Mouse (Mus musculus): ENCODE data around the gene Sp4. TPM values are rescaled to one million over a fixed set of nuclear protein-coding genes. Genes with fewer than 3 reads are reported as not detected.

Sp4 gene
- 5.6 and 5.9 TPM in 2 replicates for polyA plus RNA-seq (2015; fragmentation: Nextera tagmentation; extraction: Ambion mirVana)

DNA sequence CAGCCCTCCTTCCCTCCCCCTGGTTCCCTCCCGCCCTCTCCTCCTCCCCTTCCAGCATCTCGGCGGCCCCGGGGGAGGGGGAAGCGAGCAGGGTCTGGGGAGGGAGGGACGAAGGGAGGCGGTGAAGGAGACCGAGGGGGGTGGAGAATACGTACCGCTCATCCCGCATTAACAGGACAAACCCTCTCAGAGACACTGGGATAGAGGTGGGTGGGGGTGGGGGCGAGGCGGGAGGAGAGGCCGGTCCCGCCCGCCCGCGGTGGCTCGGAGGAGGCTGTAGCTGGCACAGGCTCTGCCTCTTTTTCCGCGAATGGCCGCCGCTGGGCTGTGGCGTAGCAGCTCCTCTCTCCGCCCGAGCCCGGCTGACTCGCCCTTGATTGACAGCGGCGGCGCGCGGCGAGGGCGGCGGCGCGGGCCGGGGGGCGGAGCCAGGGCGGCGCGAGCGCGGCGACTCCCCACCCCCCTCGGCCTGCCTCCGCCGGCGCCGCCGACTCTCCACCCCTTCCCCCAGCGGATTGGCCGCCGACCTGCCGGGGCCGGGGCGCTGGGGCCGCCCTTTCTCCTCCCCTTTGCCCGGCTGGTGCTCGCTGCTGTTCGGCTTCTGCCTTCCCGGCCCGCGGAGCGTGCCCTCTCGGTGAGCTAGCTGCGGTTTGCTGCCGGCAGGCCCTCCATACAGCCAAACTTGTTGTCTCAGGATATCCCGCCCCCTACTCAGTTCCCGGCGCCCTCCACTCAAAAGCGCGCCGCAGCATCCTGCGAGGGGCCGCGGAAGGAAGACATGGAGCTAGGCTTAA, at the start of gene Sp4:
Sp4 (minus strand) TSS at position 369 of the 794 bp plus-strand sequence.
- WGBS = 0% methylated on average over 63 of the region's 78 CpGs
- no peaks in the 10 kb centered on the region for H3K9me3 ChIP-seq
- no peaks in the 10 kb centered on the region for H3K27me3 ChIP-seq (replicated peaks)
- H3K36me3 ChIP-seq = no peaks in the 10 kb centered on the region
- peak within 1 kb of the TSS; percentile 81 for H3K4me2 ChIP-seq (replicated peaks)
- peak within 1 kb of the TSS; percentile 65 for H3K9ac ChIP-seq
- peaks cover 10% of the 10 kb centered on the region; the same call in 1 of the 2 replicates for H3K4me1 ChIP-seq (replicated peaks)
- ATAC-seq = peak; percentile 92
- peak within 1 kb of the TSS; percentile 65 for H3K4me3 ChIP-seq (replicated peaks)
- H3K27ac ChIP-seq = peak within 1 kb of the TSS; percentile 92

DNA sequence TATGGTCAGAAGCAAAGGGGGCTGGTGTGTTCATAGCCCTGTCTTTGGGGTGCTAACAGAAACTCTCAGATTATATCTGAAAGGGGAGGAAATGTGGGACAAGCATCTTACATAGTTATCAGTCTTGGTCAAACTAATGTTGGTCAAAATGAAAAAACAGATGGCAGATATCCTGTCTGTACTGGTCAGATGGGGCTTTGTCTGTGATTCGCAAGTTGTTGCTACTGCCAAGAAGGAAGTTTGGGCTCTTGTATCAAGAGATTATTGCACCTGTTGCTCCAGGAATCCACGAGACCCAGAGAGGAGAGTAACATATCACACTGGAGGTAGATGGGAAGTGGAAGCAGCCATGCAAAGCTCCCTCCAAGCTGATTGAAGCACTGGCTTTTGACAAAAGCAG, 37.9 kb upstream of the Sp4 start:
- Histone ChIP-seq H3K9me3 (no peaks in the 10 kb centered on the region), H3K27ac (no peak overlapping the region), H3K4me2 (replicated peaks) (no peak overlapping the region), H3K27me3 (replicated peaks) (no peaks in the 10 kb centered on the region), H3K36me3 (no peaks in the 10 kb centered on the region), H3K9ac (no peak overlapping the region), H3K4me1 (replicated peaks) (no peaks in the 10 kb centered on the region), H3K4me3 (replicated peaks) (no peak overlapping the region)
- 68% methylated on average over 2 of the region's 2 CpGs for WGBS
- no peak for ATAC-seq

- Histone ChIP-seq H3K9ac (no peak overlapping the region), H3K36me3 (no peaks in the 10 kb centered on the region), H3K27ac (no peak overlapping the region), H3K4me1 (replicated peaks) (no peaks in the 10 kb centered on the region), H3K4me3 (replicated peaks) (no peak overlapping the region), H3K4me2 (replicated peaks) (no peak overlapping the region), H3K9me3 (no peaks in the 10 kb centered on the region), H3K27me3 (replicated peaks) (no peaks in the 10 kb centered on the region)
- 79% methylated on average over 2 of the region's 2 CpGs for WGBS
- no peak for ATAC-seq
These were observed 37.0 kb upstream of the Sp4 start for GRCm38 (mm10) chr12:118338243-118338642.

DNA sequence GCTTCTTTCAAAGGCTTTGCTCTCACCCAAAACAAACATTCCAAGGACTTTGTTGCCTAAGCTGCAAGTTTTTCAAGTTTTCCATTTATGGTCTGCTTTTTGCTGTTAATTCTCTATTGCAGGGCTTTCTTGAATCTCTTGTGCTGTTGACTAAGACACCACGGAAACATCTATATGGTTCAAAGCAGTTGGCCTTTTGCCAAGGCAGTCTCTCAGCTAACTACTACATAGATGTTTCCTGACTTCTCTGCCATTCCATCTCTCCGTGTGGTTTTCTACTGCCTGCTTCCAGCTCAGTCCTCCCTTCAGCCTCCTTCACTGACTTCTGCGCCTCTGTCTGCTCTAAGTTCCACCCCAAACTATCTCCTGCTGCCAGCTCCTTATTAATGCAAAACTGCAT, 36.1 kb upstream of the Sp4 start:
- 61% methylated on average over 3 of the region's 3 CpGs for WGBS

GRCm38 (mm10) chr12:118328739-118329249, 27.6 kb upstream of the Sp4 start:
- Histone ChIP-seq H3K27me3 (replicated peaks) (no peaks in the 10 kb centered on the region), H3K9ac (no peak overlapping the region), H3K4me1 (replicated peaks) (no peaks in the 10 kb centered on the region), H3K36me3 (no peaks in the 10 kb centered on the region), H3K9me3 (no peaks in the 10 kb centered on the region), H3K4me3 (replicated peaks) (no peak overlapping the region), H3K27ac (no peak overlapping the region), H3K4me2 (replicated peaks) (no peak overlapping the region)
- no peak for ATAC-seq
- 85% methylated on average over 6 of the region's 6 CpGs for WGBS

More for the DNA sequence above, 36.1 kb upstream of the Sp4 start:
- Histone ChIP-seq H3K4me3 (replicated peaks) (no peak overlapping the region), H3K4me1 (replicated peaks) (no peaks in the 10 kb centered on the region), H3K27ac (no peak overlapping the region), H3K9ac (no peak overlapping the region), H3K27me3 (replicated peaks) (no peaks in the 10 kb centered on the region), H3K9me3 (no peaks in the 10 kb centered on the region), H3K36me3 (no peaks in the 10 kb centered on the region), H3K4me2 (replicated peaks) (no peak overlapping the region)
- no peak for ATAC-seq

GRCm38 (mm10) chr12:118327566-118327965, 26.3 kb upstream of the Sp4 start:
- Histone ChIP-seq H3K9me3 (no peaks in the 10 kb centered on the region), H3K27ac (no peak overlapping the region), H3K27me3 (replicated peaks) (no peaks in the 10 kb centered on the region), H3K9ac (no peak overlapping the region), H3K36me3 (no peaks in the 10 kb centered on the region), H3K4me1 (replicated peaks) (no peaks in the 10 kb centered on the region), H3K4me2 (replicated peaks) (no peak overlapping the region), H3K4me3 (replicated peaks) (no peak overlapping the region)
- WGBS = 86% methylated on average over 2 of the region's 2 CpGs
- ATAC-seq = no peak

GRCm38 (mm10) chr12:118326161-118326560, 24.9 kb upstream of the Sp4 start:
- no peak overlapping the region for H3K4me2 ChIP-seq (replicated peaks)
- no peaks in the 10 kb centered on the region for H3K9me3 ChIP-seq
- no peaks in the 10 kb centered on the region for H3K36me3 ChIP-seq
- WGBS = 88% methylated on average over 2 of the region's 2 CpGs
- ATAC-seq = no peak
- no peak overlapping the region for H3K27ac ChIP-seq
- no peaks in the 10 kb centered on the region for H3K27me3 ChIP-seq (replicated peaks)
- no peak overlapping the region for H3K4me3 ChIP-seq (replicated peaks)
- no peak overlapping the region for H3K9ac ChIP-seq
- H3K4me1 ChIP-seq (replicated peaks) = no peaks in the 10 kb centered on the region

- Histone ChIP-seq H3K36me3 (no peaks in the 10 kb centered on the region), H3K4me1 (replicated peaks) (no peaks in the 10 kb centered on the region), H3K4me3 (replicated peaks) (no peak overlapping the region), H3K9me3 (no peaks in the 10 kb centered on the region), H3K4me2 (replicated peaks) (no peak overlapping the region), H3K27ac (no peak overlapping the region), H3K27me3 (replicated peaks) (no peaks in the 10 kb centered on the region), H3K9ac (no peak overlapping the region)
- no peak for ATAC-seq
These were observed 18.8 kb upstream of the Sp4 start for GRCm38 (mm10) chr12:118320076-118320475.

DNA sequence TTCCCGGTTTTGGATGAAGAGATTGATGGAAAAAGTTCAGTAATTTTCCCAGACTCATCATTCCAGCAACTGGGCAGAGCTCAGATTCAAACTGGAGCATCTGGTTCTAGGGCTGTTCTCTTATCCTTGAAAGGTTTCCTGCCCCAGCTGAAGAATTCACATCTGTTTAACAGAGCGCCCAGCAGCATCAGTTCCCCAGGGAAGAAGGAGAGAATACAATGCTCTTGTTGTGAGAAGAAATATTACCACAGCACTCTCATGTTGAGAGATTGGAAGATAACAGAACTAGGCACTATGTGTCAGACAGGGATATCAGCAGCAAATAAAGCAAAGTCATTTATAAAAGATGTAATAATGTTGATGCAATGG, 13.2 kb upstream of the Sp4 start:
- Histone ChIP-seq H3K9me3 (no peaks in the 10 kb centered on the region), H3K4me3 (replicated peaks) (no peak overlapping the region), H3K36me3 (no peaks in the 10 kb centered on the region), H3K4me1 (replicated peaks) (no peaks in the 10 kb centered on the region), H3K4me2 (replicated peaks) (no peak overlapping the region), H3K27ac (no peak overlapping the region), H3K27me3 (replicated peaks) (no peaks in the 10 kb centered on the region), H3K9ac (no peak overlapping the region)
- no peak for ATAC-seq
- WGBS = 52% methylated on average over 2 of the region's 2 CpGs

DNA sequence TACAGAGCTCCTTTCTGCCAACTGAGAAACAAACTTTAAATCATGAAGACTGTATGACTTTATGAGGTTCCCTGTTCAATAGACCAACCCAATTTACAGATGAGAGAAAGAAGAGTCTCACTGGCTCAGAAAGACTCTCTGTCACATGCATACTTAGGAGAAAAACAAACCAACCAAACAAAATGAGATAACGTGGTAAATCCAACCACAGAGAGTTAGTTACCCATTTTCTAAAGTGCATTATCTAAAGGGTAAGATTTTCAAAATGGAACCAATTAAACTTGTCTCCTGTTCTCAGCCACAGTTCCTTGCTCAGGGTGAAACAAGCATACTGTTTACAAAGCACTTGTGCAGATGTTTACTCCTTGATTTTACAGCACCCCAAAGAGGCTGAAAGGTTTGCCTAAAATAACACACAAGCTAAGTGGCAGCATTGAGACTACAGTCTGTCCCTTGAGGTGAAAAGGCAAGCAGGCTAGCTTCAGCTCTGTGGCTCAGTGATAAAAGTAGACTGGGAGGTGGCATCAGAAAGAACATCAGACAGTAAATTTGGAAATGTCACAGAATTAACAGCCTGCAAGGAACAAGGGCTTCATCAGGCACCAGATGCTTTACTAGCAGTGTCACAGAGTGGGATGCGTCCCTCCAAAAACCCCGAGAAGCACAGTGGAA, 12.7 kb upstream of the Sp4 start:
- H3K9me3 ChIP-seq = no peaks in the 10 kb centered on the region
- WGBS = 56% methylated on average over 3 of the region's 3 CpGs
- H3K27me3 ChIP-seq (replicated peaks) = no peaks in the 10 kb centered on the region
- no peak overlapping the region for H3K4me3 ChIP-seq (replicated peaks)
- H3K9ac ChIP-seq = no peak overlapping the region
- H3K4me1 ChIP-seq (replicated peaks) = no peaks in the 10 kb centered on the region
- no peak overlapping the region for H3K27ac ChIP-seq
- H3K4me2 ChIP-seq (replicated peaks) = no peak overlapping the region
- no peaks in the 10 kb centered on the region for H3K36me3 ChIP-seq
- ATAC-seq = no peak

GRCm38 (mm10) chr12:118303586-118303985, 2.3 kb upstream of the Sp4 start:
- Histone ChIP-seq H3K36me3 (no peaks in the 10 kb centered on the region), H3K9ac (no peak overlapping the region), H3K4me2 (replicated peaks) (no peak overlapping the region), H3K9me3 (no peaks in the 10 kb centered on the region), H3K4me1 (replicated peaks) (peaks cover 10% of the 10 kb centered on the region; the same call in 1 of the 2 replicates), H3K27me3 (replicated peaks) (no peaks in the 10 kb centered on the region), H3K27ac (no peak overlapping the region), H3K4me3 (replicated peaks) (no peak overlapping the region)
- no peak for ATAC-seq
- 84% methylated on average over 3 of the region's 3 CpGs for WGBS

DNA sequence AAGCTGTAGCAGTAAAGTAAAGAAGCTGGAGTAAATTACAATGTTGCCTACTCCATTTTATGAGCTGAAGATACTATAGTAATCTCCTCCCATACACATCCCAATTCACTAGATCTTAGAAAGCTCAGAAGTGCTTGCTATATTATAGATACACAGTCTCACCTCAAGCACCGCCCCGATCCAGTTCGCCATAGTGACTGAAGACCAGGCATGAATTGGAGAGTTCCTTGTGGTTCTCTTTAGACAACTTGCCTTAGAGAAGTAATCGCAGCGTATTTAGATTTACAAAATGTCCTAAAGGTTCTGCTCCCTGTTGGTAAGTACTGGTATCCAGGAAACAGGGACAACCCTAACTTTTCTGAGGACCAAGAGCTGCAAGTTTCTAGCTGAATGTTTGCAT, 1.8 kb upstream of the Sp4 start:
- no peak for ATAC-seq
- Histone ChIP-seq H3K4me2 (replicated peaks) (peak overlapping the region; percentile 81; the same call in 1 of the 2 replicates), H3K4me1 (replicated peaks) (peaks cover 10% of the 10 kb centered on the region; the same call in 1 of the 2 replicates), H3K27ac (no peak overlapping the region), H3K27me3 (replicated peaks) (no peaks in the 10 kb centered on the region), H3K9ac (no peak overlapping the region), H3K36me3 (no peaks in the 10 kb centered on the region), H3K4me3 (replicated peaks) (no peak overlapping the region), H3K9me3 (no peaks in the 10 kb centered on the region)
- 93% methylated on average over 5 of the region's 5 CpGs for WGBS
